Mouse (Mus musculus): ENCODE data around the gene Vmn1r139. TPM values are rescaled to one million over a fixed set of nuclear protein-coding genes. Genes with fewer than 3 reads are reported as not detected.
"Not testable (repeated sequence)": the region's sequence is repeated elsewhere in the genome, so short reads cannot be mapped to it uniquely, and the experiment has no call there.

Vmn1r139 gene
- polyA plus RNA-seq (2012; rRNA removed) = not detected in 2 replicates

GRCm38 (mm10) chr7:22068757-22069156 is at the start of gene Vmn1r139:
Vmn1r139 (plus strand) TSS chr7:22069057.
- DNase-seq (ENCODE audit: low spot score) = not testable (repeated sequence)

DNA sequence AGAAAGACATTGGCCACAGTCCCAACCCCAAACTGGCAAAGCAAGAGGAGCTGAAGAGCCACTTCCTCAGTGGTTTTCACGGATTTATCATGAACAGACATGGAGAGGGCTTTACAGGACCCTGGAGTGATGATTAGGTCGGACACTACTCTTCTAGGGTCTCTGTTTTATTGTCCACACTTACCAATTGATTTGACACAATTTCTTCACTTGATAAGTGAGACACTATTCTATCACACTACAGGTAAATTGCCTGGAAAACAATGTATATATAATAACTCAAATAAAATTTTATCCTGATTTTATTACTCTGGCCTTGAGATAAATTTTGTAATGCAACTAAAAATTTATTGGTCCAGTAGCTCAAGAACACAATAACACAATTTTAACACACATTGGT is 40.1 kb upstream of the Vmn1r139 start, which contains the start of gene Vmn1r138:
Vmn1r138 (minus strand) TSS at position 101 of the 400 bp plus-strand sequence.
- DNase-seq (ENCODE audit: low spot score) = not testable (repeated sequence)

DNA sequence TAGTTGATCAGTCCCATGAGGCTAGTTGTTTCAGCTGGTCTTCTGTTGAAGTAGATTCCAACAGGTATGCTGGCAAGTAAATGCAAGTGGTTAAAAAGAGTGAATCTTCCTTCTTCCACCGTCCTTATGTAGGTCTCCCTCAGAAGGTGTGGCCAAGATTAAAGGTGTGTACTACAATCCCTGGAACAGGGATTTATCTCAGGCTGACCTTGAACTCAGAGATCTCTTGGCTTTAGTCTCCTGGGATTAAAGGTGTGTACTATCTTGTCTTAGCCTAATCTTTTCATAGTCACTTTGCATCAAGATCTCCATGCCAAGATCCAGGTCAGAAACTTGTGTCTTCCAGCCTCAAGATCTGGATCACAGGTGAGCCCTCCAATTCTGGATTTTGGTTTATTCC is 12.7 kb upstream of the Vmn1r139 start, which contains the start of gene Gm6176:
Gm6176 (minus strand) TSS at position 101 of the 400 bp plus-strand sequence.
- DNase-seq (ENCODE audit: low spot score) = not testable (repeated sequence)

DNA sequence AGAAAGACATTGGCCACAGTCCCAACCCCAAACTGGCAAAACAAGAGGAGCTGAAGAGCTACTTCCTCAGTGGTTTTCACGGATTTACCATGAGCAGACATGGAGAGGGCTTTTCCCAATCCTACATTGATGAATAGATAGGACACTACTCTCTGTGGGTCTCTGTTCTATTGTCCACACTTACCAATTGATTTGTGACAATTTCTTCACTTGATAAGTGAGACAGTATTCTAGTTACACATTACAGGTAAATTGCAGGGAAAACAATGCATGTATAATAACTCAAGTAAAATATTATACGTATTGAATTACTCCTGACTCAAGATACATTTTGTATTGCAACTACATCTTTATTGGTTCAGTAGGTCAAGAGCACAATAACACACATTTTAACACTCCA is 49.3 kb downstream of the Vmn1r139 start, which contains the start of gene Gm16451:
Gm16451 (minus strand) TSS at position 101 of the 400 bp plus-strand sequence.
- not testable (repeated sequence) for DNase-seq (ENCODE audit: low spot score)

- DNase-seq (ENCODE audit: low spot score) = not testable (repeated sequence)
Observed at GRCm38 (mm10) chr7:22134641-22135040, 65.8 kb downstream of the Vmn1r139 start, which contains the start of gene Gm10666. Gm10666 (minus strand) TSS chr7:22134741.

Other genes starting within 250 kb of the Vmn1r139 start
- not detected in 2 replicates for gene Vmn1r135, start 236.7 kb upstream of the Vmn1r139 start, polyA plus RNA-seq (2012; rRNA removed)
- not detected in 2 replicates for gene Gm5725, start 224.8 kb upstream of the Vmn1r139 start, polyA plus RNA-seq (2012; rRNA removed)
- not detected in 2 replicates for gene Gm5891, start 147.8 kb upstream of the Vmn1r139 start, polyA plus RNA-seq (2012; rRNA removed)
- gene Vmn1r137, start 74.5 kb upstream of the Vmn1r139 start, polyA plus RNA-seq (2012; rRNA removed) = not detected in 2 replicates
- not detected in 2 replicates for gene Vmn1r138, start 40.2 kb upstream of the Vmn1r139 start, polyA plus RNA-seq (2012; rRNA removed)
- not detected in 2 replicates for gene Gm6176, start 12.8 kb upstream of the Vmn1r139 start, polyA plus RNA-seq (2012; rRNA removed)
- not detected in 2 replicates for gene Gm16451, start 49.2 kb downstream of the Vmn1r139 start, polyA plus RNA-seq (2012; rRNA removed)
- not detected in 2 replicates for gene Gm10666, start 65.7 kb downstream of the Vmn1r139 start, polyA plus RNA-seq (2012; rRNA removed)
- gene Vmn1r142, start 95.0 kb downstream of the Vmn1r139 start, polyA plus RNA-seq (2012; rRNA removed) = not detected in 2 replicates
- not detected in 2 replicates for gene Vmn1r143, start 120.3 kb downstream of the Vmn1r139 start, polyA plus RNA-seq (2012; rRNA removed)
- gene Gm8653, start 132.2 kb downstream of the Vmn1r139 start, polyA plus RNA-seq (2012; rRNA removed) = not detected in 2 replicates
- not detected in 2 replicates for gene Gm8453, start 160.4 kb downstream of the Vmn1r139 start, polyA plus RNA-seq (2012; rRNA removed)

All from urinary bladder, adult 2 months (tissue).